Mouse (Mus musculus) embryo, embryonic 10.5 days (tissue): ENCODE measurements around the gene Wipf2.

Experiments used
- DNase-seq: peaks from one replicate; pipeline ENCODE4 v3.0.0-alpha.2; 2015; ENCODE audit warnings: low spot score

The Wipf2 gene

DNA sequence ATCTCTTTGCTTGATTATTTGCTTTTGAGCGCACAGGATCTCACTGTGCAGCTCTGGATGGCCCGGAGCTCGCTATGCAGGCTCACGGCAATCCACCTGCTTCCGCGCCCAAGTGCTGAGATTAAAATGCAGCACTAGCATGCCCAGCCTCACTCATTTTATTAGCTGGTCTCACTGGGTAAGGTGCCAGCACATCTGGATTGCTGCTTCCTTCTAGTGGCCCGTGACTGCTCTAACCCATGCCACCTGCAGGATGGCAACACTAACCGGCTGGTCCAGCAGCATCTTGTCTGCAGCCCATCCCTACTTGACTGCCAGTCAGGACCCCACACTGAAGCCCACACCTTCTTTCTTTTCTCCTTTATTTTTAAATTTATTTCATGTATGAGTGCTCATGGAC, 9.3 kb upstream of the Wipf2 start:
- no peak for DNase-seq

DNA sequence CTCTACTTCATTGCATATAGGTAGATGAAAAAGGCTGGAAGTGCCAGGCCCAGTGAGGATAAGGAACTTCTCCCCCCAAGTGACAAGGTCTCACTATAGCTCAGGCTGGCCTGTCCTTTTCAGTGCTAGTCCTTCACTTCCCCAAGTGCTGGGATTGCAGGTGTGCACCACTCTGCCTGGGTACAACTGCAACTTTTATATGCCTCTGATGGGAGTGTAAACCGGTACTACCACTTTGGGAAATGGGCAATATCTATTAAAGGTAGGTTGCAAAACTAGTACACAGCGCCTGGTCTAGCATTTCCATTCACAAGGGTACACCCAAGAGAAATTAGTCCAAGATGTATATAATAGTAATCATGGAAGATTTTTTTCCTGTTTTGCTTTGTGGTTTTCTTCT, 8.8 kb upstream of the Wipf2 start:
- no peak for DNase-seq

DNA sequence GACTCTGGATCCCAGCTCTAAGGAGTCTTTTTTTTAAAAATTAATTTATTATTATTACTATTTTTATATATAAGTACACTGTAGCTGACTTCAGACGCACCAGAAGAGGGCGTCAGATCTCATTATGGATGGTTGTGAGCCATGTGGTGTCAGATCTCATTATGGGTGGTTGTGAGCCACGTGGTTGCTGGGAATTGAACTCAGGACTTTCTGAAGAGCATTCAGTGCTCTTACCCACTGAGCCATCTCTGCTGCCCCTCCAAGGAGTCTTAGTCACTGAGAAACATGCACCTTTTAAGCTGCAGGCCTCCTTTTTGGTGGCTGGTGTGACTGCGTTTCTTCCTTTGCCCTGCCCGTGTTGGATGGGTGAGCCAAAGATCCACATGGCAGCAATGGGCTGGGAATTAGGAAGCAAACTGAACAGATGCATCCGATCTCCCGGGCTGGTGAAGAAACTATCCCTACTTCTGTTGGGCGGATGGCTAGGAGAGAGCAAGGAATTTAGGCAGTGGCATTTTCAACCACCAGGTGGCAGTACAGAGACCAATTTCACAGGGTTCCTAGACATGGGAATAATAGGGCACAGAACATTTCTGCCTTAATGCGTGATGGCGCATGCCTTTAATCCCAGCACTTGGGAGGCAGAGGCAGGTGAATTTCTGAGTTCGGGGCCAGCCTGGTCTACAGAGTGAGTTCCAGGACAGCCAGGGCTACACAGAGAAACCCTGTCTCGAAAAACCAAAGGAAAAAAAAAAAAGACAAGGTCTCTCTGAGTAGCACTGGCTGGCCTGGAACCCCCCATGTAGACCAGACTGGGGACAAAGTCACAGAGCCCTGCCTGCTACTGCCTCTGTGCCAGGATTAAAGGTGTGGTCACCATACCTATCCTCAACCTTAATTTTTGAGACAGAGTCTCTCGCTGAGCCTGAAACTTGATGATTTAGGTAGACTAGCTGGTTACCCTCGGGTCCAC, 4.4 kb upstream of the Wipf2 start:
- DNase-seq = peak; percentile 97

DNA sequence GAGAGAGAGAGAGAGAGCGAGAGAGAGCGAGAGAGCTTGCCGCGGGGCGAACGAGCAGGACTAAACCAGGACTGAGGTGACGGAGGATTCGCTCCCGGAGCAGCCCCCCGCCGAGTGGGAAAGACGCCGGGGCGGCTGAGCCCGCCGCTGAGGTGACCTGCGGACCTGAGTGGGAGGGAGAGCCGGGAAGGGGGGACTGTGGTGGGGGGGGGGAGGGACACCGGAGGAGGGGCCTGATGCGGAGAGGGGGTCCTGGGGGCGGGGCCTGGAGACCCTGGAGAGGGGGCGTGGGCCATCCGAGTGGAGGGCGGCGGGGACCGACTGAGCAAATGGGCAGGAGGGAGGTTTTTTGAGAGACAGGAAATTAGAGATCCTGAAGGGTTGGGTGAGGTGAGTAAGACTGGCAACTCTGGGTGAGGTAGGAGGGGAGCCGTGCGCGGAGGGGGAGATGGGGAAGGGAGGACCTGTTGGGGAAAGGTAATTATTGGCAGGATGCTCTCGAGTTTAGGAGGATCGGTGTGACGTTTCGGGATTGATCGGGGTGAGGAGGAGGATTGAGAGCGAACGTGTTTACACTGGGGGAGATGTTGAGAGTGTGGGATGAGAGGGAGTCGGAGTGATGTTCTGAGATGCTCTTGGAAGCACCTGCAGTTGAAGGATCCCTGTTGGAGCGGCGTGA, 452 bp downstream of the Wipf2 start:
- peak; percentile 84 for DNase-seq

DNA sequence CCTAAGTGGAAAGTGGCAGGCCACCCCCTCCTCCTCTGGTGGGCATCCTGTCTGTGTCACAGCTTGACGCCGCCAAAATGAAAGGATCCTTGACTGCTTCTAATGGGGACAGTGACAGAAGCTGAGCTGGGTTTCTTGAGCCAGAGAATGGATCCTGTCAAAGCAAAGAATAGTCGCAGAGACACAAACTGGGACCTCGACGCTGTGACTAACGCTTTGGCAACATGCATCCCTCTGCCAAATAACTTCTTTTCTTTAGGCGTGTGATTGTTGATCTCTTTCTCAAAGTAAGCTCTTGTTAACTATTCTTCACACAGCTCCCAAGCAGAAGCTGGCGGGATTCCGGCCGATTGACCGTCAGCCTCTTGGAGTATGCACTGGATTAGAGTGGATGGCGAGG, 3.9 kb downstream of the Wipf2 start:
- DNase-seq = peak; percentile 23

DNA sequence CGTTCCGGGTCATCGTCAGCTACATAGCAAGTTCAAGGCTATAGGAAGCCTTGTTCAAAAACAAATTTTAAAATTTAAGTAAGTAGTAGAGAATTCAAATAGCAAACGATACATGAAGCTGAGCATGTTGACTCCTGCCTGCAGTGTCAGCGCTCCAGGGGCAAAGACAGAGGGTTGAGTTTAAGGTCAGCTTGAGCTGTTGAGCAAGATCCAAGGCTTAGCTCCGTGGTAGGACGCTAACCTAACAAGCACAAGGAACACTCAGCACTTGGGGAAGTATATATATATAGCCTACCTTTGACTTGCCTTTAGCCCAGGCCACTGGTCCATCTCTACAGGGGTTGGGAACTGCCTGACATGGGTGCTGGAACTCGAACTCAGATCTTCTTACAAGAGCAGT, 6.5 kb downstream of the Wipf2 start:
- DNase-seq = no peak

DNA sequence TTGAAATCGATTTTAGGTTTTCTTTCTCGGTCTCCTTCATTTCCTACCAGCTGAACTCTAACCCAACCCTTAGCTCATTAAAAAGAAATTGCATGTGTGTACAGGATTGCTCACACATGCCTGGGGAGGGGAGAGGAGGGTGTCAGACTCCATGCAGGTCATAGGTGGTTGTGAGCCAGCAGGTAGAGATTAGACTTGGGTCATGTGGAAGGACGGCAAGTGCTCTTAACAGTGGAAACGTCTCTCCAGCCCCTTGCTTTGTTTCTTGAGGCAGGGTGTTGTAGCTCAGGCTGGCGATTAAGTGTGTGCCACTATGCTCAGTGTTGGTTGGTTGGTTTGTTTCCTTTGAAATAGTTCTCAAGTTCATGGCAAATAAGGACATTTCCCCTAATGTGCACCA, 7.4 kb downstream of the Wipf2 start:
- no peak for DNase-seq

DNA sequence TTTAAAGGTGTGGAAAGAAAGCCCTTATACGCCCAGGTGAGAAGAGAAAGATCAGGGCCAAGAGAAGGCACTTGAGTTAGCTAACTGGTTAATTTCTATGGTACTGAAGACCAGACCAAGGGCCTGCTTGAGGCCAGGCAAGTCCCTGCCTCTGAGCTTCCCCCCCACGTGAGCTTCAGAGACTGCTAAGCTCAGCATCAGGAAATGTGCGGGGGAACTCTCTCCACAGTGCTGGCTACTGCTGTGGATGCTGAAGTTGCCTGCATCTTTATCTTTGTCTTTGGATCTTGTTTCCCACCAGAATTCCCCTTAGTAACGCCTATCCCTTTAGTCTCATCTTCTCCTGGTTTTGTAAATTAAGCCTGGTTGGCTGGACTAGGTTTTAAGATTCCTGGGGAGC, 8.0 kb downstream of the Wipf2 start:
- no peak for DNase-seq

DNA sequence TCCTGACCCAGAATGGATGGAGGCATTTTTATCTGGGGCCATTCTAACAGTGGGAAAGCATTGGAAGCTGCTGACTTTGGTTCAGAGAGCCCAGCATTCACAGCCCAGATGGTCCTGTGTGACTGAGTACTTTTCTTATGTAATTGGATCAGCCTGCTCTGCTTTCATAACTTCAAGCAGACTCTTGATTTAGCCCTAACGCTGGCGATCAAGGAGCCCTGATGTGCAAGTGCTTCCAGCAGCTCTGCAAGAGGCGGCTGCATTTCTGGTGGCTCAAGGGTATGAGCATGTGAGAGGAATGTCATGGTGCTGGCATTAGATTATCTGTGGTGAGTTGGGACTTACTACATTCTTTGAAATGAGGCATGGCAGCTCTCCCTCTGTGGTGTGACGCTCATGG, 8.6 kb downstream of the Wipf2 start:
- no peak for DNase-seq

DNA sequence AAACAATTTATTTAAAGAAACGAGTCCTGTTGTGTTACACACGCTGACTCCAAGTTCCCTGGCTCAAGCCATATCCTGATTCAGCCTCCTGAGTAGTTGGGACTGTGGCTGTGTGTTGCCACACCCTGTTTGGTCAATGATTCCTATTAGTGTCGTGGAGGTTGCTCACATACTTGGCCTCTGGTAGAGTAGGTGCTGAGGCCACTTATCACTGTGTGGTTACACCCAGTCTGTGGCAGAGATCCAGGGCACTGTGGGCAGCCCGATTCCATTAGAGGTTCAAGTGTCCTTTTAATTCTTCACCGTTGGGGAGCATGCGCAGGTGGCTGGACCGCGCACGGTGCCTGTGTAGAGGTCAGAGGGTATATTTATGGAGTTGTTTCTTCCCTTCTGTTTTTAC, 10.5 kb downstream of the Wipf2 start:
- no peak for DNase-seq

DNA sequence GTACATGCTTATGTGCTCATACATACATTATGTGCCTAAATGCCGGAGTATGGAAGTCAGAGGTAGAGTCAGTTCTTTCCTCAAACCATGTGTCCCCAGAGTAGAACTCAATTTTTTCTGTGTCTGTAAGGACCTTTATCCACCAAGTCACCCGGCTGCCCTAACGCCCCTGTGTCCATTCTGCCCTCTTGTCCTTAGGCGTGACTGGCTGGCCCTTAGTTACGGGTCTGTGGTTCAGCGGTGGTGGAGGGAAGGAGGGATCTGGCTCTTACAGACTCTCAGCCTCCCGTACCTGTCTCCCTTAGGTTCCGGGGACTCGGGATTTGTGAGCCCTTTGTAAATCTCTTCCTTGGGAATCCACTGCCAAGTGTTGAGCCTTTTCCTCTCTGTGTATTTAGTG, 13.6 kb downstream of the Wipf2 start:
- DNase-seq = no peak

DNA sequence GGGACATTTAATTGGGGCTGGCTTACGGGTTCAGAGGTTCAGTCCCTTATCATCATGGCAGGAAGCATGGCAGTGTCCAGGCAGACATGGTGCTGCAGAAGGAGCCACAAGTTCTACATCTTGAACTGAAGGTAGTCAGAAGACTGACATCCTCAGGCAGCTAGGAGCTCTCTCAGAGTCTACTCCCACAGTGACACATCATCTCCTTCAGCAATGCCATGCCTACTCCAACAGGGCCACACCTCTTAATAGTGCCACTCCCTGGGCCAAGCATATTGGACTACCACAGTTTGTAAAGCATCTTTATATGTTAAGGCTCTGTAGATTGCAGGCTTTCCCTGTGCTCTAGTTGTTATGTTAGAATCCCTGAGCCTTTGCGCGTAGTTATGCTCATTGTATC, 24.3 kb downstream of the Wipf2 start:
- no peak for DNase-seq

DNA sequence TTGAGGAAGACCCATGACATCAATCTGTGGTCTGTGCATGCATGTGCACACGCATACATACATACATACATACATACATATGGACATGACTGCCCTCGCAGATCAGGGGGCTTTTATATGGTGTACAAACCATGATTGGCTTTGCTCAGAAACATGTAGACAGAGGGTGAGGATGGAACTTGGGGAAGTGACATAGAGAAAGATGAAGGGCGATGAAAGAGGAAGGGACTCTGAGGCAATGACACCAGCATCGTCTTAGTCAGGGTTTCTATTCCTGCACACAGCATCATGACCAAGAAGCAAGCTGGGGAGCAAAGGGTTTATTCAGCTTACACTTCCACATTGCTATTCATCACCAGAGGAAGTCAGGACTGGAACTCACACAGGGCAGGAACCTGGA, 25.6 kb downstream of the Wipf2 start:
- no peak for DNase-seq

DNA sequence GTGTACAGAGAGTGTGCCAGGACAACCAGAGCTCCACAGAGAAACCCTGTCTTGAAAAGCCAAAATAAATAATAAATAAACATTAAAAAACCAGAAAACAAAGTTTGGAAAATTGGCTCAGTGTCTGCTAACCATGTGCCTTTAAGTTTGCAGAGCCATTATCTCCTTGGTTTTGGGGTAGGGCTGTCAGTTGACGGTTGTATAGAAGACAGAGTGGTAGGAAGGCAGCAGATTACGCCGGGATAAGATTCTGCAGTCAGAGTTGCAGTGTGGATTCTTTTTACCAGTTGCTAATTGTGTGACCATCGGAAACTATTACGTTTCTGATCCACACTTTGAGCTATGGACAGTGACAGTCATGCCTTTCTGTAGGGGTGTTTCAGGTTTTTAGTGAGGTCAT, 26.5 kb downstream of the Wipf2 start:
- no peak for DNase-seq

DNA sequence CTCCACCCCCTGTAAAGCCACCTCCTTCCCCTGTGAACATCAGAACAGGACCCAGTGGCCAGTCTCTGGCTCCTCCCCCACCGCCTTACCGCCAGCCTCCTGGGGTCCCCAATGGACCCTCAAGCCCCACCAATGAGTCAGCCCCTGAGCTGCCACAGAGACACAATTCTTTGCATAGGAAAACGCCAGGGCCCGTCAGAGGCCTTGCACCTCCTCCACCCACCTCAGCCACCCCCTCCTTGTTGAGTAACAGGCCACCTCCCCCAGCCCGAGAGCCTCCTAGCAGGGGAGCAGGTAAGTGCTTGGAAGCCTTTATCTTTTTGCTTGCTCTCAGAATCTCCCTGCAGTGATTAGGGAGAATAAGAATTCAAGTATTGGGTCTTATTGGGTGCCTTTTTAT, 29.0 kb downstream of the Wipf2 start:
- no peak for DNase-seq

DNA sequence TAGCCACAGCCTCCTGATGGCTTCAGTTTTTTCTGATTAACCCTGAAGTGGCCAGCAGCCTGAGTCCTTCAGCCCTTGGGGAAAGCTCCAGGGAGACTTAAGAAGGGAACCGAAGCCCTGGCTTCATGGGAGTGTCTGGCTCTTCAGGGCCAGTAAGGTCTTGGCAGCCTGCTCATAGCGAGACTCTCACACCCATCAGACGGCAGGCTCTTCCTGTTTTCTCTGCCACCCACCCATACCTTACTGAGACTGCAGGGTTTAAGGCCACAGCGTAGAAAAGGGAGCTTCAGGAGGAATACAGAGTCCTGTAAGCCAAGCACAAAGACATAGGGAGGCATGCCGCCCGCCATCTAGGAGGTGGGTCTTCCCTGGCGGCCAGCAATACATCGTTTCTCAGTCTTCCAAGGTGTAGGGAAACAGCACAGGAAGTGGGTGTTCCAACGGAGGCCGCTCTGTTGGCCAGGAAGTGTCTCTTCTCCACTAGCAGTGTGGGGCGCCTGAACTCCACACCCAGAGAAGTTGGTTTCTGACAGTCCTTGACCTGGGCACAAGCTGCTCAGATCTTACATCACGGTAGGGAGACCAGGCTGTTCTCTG, 37.2 kb downstream of the Wipf2 start:
- DNase-seq = no peak

DNA sequence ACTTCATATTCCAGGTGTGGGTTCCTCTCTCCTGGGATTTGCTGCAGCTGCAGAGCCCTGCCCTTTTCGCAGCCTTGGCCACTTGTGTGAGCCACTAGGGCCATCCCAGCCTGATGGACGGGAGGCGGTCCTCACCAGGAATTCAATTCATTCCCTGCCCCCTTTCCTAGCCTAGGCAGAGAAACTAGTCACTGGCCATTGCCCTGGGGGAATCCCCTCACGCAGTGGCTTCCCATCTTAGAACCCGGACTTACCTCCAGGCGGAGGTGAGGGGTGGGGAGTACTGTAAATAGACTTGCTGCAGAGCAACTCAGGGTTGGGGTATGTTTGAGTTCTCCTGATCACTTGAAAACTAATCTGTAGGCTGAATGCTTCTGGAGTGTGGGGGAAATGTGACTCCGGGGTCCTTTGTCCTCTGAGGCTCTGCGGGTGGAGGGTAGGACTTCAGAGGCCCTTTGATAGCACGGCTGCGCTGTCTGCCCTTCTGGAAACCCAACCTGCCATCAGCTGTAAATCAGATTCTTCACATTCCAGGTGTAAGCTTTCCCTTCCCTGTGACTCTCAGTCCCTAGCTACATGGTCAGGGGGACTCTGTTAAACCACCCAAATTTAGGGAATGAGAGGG, 39.3 kb downstream of the Wipf2 start:
- peak; percentile 80 for DNase-seq

DNA sequence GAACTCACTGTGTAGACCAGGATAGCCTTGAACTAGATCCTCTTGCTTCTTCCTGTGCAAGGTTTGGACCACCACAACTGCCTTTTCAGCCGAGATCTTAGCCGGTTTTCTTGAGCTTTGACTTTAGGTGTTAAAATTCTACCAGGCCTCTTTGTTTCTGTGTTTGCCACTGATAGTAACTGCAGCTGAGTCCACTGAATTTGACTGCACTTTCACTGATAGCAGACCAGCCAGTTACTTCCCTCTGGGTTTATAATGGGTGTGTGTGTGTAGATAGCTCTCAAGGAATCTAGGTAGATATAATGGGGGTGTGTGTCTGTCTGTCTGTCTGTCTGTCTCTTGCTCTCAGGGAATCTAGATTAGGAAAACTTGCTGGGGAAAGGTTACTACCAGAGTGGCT, 41.1 kb downstream of the Wipf2 start:
- DNase-seq = no peak

DNA sequence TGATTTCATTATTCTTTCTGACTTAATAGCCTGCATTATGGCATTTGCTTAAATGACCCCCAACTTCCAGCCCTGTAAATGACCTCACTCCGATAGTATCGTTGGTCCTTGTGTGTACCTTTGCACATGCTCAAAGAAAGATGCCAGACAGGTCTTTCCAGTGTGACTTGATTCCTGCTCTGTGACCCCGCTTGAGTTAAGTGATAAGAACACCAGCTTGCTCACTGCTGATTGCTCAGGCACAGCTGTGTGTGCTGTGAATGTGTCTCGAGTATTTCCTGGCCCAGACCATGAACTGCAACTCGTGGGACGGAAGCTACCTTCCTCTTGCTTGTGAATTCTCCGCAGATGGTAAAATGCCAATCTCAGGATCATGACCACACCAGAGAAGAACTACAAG, 41.6 kb downstream of the Wipf2 start:
- DNase-seq = no peak

DNA sequence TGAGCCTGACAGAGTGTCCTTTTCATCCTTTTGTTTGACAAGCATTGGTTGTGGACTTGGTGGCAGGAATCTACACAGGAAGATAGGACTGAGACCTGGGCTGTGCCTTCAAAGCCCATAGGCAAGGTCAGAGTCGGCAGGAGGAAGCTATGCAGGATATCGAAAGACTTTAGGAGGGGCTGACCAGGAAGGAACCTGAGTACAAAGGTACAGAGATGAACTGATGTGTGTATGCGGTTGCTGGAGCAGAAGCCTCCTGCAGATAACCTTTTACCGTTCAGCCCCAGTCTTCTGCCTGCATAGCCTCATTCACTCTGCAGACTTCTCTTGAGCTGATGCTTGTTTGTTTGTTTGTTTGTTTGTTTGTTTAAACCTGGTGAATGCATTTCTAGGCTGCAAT, 42.1 kb downstream of the Wipf2 start:
- DNase-seq = no peak

DNA sequence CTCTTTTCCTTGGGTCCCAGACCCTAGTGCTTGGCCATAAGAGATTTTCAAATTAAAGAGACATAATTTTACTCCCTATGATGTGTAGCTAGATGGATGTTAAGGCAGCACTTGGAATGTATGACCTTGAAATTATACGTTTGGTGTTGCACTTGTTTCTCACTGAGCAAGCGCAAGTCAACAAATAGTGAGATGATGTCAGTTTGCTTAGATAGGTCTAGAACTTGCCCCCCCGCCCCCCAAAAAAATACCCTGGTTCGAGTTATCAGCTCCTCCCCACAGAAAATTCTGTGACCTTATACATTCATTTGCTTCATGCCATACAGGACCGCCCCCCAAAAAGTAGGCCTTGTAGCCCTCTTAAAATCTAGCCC, 43.6 kb downstream of the Wipf2 start:
- no peak for DNase-seq

DNA sequence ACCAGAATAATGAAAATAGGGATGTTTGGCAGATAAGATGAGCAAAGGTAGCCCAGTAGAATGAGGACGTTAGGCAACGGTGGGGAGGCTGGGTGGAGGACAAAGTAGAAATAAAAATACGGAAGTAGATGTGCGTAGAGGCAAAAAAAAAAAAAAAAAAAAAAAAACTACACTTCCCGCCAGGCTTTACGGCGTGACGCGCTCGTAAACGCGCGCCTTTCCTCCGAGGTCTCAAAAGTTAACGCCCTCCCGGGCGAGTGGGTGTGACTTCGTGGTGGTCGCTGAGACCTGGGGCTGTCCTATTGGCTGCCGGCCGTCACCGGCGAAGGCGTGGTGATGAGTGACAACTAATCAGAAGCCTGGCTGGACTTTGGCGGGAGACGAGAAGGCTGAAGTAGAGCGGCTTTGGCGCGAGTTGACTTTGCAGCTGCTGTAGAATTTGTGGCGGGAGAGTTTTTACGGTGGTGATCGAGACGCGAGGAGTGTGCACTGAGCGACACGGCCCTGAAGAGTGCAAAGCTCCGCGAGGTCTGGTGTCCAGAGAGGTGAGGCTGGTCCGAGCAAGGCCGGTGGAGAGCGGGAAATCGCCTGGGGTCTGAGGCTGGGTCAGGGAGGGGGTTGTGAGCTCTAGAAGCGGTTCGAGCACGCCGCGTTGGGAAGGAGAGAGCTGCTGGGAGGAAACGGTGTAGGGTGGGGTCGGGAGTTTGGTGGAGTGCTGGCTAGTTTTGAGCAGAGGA, 44.2 kb downstream of the Wipf2 start, which contains the start of gene Cdc6:
Gene Cdc6, plus strand, starts transcription at position 365 of the 737 bp plus-strand sequence.
- DNase-seq = peak; percentile 99
